Mouse (Mus musculus) megakaryocyte-erythroid progenitor cell, adult 5-6 weeks (primary cell): ENCODE data around the gene Nup153. TPM values are rescaled to one million over a fixed set of nuclear protein-coding genes. Genes with fewer than 3 reads are reported as not detected.

Source experiments
- ATAC-seq: replicated peaks from 2 replicates; pipeline ENCODE4 v1.8.0; 2016; ENCODE audit warnings: mild to moderate bottlenecking, inconsistent platforms; ENCODE audit not compliant: severe bottlenecking, poor library complexity, low FRiP score, low TSS enrichment
- total RNA-seq, 2 experiments: library from RNA; stranded (forward) in 1 of 2; stranded (reverse) in 1 of 2; fragments of 200-1000, 215-1000 nt in 1 of 2; fragments of >200 nt in 1 of 2; fragmentation: Nextera tagmentation in 1 of 2; gene quantifications; 2 replicates each; pipeline ENCODE4 v1.2.3; 2014 to 2017

Nup153 gene
- total RNA-seq, 2 experiments from 2014 or later, result 104 to 130 TPM

GRCm38 (mm10) chr13:46735219-46735807 lies 7.6 kb upstream of the Nup153 start:
- 0 out of 2 replicates have a peak, but pooled peaks have one; percentile 40 for ATAC-seq

GRCm38 (mm10) chr13:46729998-46730397 lies 2.3 kb upstream of the Nup153 start:
- no peak for ATAC-seq

- no peak for ATAC-seq
These were observed 671 bp upstream of the Nup153 start for GRCm38 (mm10) chr13:46728411-46728810.

GRCm38 (mm10) chr13:46727038-46727836 lies 503 bp downstream of the Nup153 start:
- peak; percentile 51 for ATAC-seq

GRCm38 (mm10) chr13:46726288-46727037 lies 1.3 kb downstream of the Nup153 start:
- no peak for ATAC-seq

- peak; percentile 40 for ATAC-seq
These were observed 2.5 kb downstream of the Nup153 start for GRCm38 (mm10) chr13:46725227-46725626.

- ATAC-seq, result no peak
These were observed 3.4 kb downstream of the Nup153 start for GRCm38 (mm10) chr13:46724371-46724770.

- no peak for ATAC-seq
These were observed 6.7 kb downstream of the Nup153 start for GRCm38 (mm10) chr13:46721009-46721408.

- no peak for ATAC-seq
These were observed 8.8 kb downstream of the Nup153 start for GRCm38 (mm10) chr13:46718893-46719400.

- ATAC-seq, result no peak
These were observed 11.6 kb downstream of the Nup153 start for GRCm38 (mm10) chr13:46715976-46716639.

GRCm38 (mm10) chr13:46713486-46713885 lies 14.3 kb downstream of the Nup153 start:
- ATAC-seq, result no peak

GRCm38 (mm10) chr13:46703138-46703537 lies 24.6 kb downstream of the Nup153 start:
- no peak for ATAC-seq

GRCm38 (mm10) chr13:46701486-46701885 lies 26.3 kb downstream of the Nup153 start:
- ATAC-seq, result no peak

GRCm38 (mm10) chr13:46699372-46699771 lies 28.4 kb downstream of the Nup153 start:
- ATAC-seq, result no peak

GRCm38 (mm10) chr13:46696788-46697187 lies 31.0 kb downstream of the Nup153 start:
- no peak for ATAC-seq

GRCm38 (mm10) chr13:46695932-46696331 lies 31.8 kb downstream of the Nup153 start:
- ATAC-seq, result no peak

GRCm38 (mm10) chr13:46695296-46695908 lies 32.3 kb downstream of the Nup153 start:
- ATAC-seq, result no peak

GRCm38 (mm10) chr13:46690559-46691241 lies 37.0 kb downstream of the Nup153 start:
- no peak for ATAC-seq

- ATAC-seq, result no peak
These were observed 44.4 kb downstream of the Nup153 start for GRCm38 (mm10) chr13:46683370-46683769.
